Mouse (Mus musculus) heart, postnatal 0 days (tissue): Measurements from ENCODE around the gene Kcnmb4.

Source experiments
- CTCF ChIP-seq: IDR thresholded peaks from 2 replicates; pipeline ENCODE4 v1.5.1; 2016; ENCODE audit warnings: antibody characterized with exemption, control low read depth, low read depth
- EP300 ChIP-seq: IDR thresholded peaks from 2 replicates; pipeline ENCODE4 v1.6.1; 2016; ENCODE audit warnings: antibody characterized with exemption, low read depth

DNA sequence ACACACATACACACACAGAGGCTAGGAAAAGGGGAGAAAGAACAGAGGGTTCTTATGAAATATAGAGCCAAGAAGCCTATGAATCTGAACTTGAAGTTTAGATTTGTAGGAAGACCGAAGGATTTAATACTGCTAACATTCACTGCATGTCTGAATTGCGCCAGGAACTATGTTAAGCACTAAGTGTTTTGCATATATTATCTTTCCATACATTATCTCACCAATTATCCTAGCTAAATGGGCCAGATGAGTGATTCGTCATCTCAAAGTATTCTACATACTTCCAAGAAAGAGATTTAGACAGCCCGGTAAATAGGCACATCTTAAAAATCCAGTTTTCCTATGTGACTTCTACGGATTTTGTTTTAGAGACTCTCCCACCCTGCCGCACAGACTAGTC, 68.7 kb downstream of the Kcnmb4 start:
- TF ChIP-seq CTCF (no peak), EP300 (no peak)
